Mouse (Mus musculus) stomach, embryonic 16.5 days (tissue): ENCODE measurements around the gene H2al1g. TPM values are rescaled to one million over a fixed set of nuclear protein-coding genes. Genes with fewer than 3 reads are reported as not detected.

Source experiments
- ATAC-seq: fragments of 200-750 bp; cut with Nextera tagmentation; 2 replicates; pipeline ENCODE4 v1.8.0; 2017; ENCODE audit warnings: moderate number of reproducible peaks, moderate TSS enrichment; ENCODE audit not compliant: insufficient read depth, low FRiP score
- H3K27ac ChIP-seq: fragments of 300-500 bp; sonication (generic); 2 replicates; pipeline ENCODE4 v1.5.1; 2014; ENCODE audit warnings: low read length
- H3K27me3 ChIP-seq: fragments of 300-500 bp; sonication (generic); 2 replicates; pipeline ENCODE4 v1.6.1; 2014; ENCODE audit warnings: low read length, control low read depth, mixed read lengths; ENCODE audit not compliant: control insufficient read depth, insufficient read depth
- H3K36me3 ChIP-seq: fragments of 300-500 bp; sonication (generic); 2 replicates; pipeline ENCODE4 v1.6.1; 2014; ENCODE audit warnings: low read length; ENCODE audit not compliant: control insufficient read depth, insufficient read depth
- H3K4me1 ChIP-seq: fragments of 300-500 bp; sonication (generic); 2 replicates; pipeline ENCODE4 v1.6.1; 2014; ENCODE audit warnings: low read length, control low read depth, mixed read lengths; ENCODE audit not compliant: control insufficient read depth, insufficient read depth
- H3K4me2 ChIP-seq: fragments of 300-500 bp; sonication (generic); 2 replicates; pipeline ENCODE4 v1.6.1; 2014; ENCODE audit warnings: low read depth, low read length, mixed read lengths
- H3K4me3 ChIP-seq: fragments of 300-500 bp; sonication (generic); replicated peaks from 2 replicates; pipeline ENCODE4 v1.5.1; 2014; ENCODE audit warnings: mild to moderate bottlenecking, low read length
- H3K9ac ChIP-seq: fragments of 300-500 bp; sonication (generic); 2 replicates; pipeline ENCODE4 v1.6.1; 2014; ENCODE audit warnings: low read length
- H3K9me3 ChIP-seq: fragments of 300-500 bp; sonication (generic); replicated peaks from 2 replicates; pipeline ENCODE4 v1.6.1; 2016; ENCODE audit warnings: low read length, control low read depth; ENCODE audit not compliant: control insufficient read depth
- WGBS: fragments of 180-500 bp; shearing (Covaris S2); extraction: QIAGEN DNeasy Blood & Tissue Kit; methylation state at CpG from one replicate; pipeline ENCODE4 v1.1.7; 2014; 5-methylcytosine and 5-hydroxymethylcytosine counted together
- polyA plus RNA-seq: library from polyadenylated mRNA; unstranded; fragments of >200 nt; fragmentation: Nextera tagmentation; extraction: Ambion mirVana; gene quantifications from 2 replicates; pipeline ENCODE4 v1.2.1, GENCODE M21; 2015

Gene H2al1g
- polyA plus RNA-seq, 1 experiment from 2014 or later: not detected

DNA sequence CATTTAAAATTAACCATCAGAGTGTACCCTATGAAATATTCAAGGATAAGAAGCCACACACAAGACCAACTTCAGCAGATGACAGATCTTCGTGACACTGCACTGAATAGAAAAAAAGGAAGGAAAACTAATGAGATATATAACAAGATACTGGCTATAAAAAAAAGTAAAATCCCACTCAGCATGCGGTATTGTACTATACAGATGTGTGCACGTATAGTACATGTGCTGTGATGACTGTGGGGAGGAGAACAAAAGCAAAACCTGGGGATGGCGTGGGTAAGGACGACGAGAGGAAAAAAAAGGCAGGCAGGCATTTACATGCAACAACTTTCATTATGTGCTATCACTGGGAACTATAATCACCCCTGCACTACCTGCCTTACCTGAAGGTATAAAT lies 42.8 kb downstream of the H2al1g start:
- Histone ChIP-seq H3K4me2 (no peak overlapping the region), H3K27me3 (peaks cover 11% of the 10 kb centered on the region; the same call in 1 of the 2 replicates), H3K4me3 (no peak overlapping the region), H3K27ac (no peak overlapping the region), H3K9me3 (no peaks in the 10 kb centered on the region), H3K9ac (no peak overlapping the region), H3K36me3 (no peaks in the 10 kb centered on the region), H3K4me1 (no peaks in the 10 kb centered on the region)
- no peak for ATAC-seq
- WGBS: 83% methylated on average over 6 of the region's 6 CpGs

DNA sequence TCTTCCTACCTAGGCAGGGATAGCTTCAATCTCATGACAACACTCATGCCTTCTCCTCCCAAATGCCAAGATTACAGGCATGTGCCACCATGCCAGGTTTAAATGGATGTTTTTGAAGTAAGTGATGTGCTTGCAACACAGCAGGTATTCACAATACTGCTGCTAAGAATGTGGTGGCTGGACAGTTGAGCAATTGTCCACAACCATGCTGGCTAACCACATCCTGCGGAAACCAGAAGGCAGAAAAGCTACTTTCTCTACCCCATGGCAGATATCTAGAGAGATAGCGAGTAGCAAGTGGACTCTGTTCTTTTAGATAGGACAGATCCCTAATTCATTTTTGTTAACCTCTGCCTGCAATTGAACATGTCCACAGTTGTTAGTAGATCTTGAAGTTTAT lies 43.2 kb downstream of the H2al1g start:
- 81% methylated on average over 2 of the region's 2 CpGs for WGBS

DNA sequence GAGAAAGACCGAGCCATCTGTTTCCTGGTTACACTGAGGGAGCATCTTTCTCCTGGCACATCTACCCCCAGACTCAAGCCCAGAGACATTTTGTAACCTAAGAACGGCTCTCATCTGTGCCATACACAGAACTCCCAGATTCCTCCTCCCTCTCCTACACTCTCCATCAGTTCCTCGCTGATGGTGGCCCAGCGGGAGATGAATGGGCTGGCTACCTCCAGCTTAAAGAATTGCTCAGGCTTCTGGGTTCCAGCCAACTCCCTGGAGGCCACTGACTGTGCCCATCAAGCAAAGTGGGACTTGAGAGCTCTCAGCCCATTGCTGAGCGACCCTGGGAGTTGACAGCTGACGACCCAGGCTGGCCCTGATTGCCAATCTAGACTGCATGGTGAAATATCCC lies 45.8 kb downstream of the H2al1g start:
- H3K9me3 ChIP-seq: no peaks in the 10 kb centered on the region
- no peak for ATAC-seq
- WGBS: 70% methylated on average over 6 of the region's 6 CpGs

More for the DNA sequence above, 43.2 kb downstream of the H2al1g start:
- Histone ChIP-seq H3K27ac (no peak overlapping the region), H3K4me1 (no peaks in the 10 kb centered on the region), H3K4me2 (no peak overlapping the region), H3K36me3 (no peaks in the 10 kb centered on the region), H3K9ac (no peak overlapping the region), H3K9me3 (no peaks in the 10 kb centered on the region), H3K4me3 (no peak overlapping the region), H3K27me3 (peaks cover 11% of the 10 kb centered on the region; the same call in 1 of the 2 replicates)
- no peak for ATAC-seq

DNA sequence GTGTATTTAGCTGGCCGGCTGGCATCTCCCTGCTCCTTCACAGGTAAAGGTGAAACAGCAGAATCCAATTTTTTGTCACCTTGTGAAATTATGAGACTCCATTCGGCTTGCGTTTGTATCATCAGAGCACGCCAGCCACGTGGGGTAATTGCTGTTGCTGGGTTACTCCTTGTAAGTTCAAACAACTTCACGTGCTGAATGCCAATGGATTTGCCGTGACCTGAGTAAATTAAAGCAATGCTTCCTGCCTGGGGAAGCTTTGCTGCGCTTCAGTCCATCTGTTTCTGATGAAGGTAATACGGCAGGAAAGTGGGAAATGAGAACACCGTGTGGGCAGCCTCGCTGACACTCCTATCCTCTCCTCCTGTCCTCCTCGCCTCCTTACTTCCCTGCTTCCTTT lies 47.1 kb downstream of the H2al1g start:
- no peak overlapping the region for H3K4me2 ChIP-seq
- 57% methylated on average over 12 of the region's 12 CpGs for WGBS
- no peak overlapping the region for H3K27ac ChIP-seq
- H3K27me3 ChIP-seq: peaks cover 12% of the 10 kb centered on the region; the same call in 1 of the 2 replicates
- ATAC-seq: no peak
- H3K4me3 ChIP-seq: no peak overlapping the region
- no peaks in the 10 kb centered on the region for H3K36me3 ChIP-seq
- no peaks in the 10 kb centered on the region for H3K9me3 ChIP-seq
- H3K4me1 ChIP-seq: no peaks in the 10 kb centered on the region
- H3K9ac ChIP-seq: no peak overlapping the region

More for the DNA sequence above, 45.8 kb downstream of the H2al1g start:
- Histone ChIP-seq H3K4me1 (no peaks in the 10 kb centered on the region), H3K9ac (no peak overlapping the region), H3K4me3 (no peak overlapping the region), H3K4me2 (no peak overlapping the region), H3K27me3 (peaks cover 11% of the 10 kb centered on the region; the same call in 1 of the 2 replicates), H3K27ac (no peak overlapping the region), H3K36me3 (no peaks in the 10 kb centered on the region)

Other genes with a start within 250 kb of the H2al1g start
- not detected in 2 replicates for gene H2al1a, start 19.0 kb upstream of the H2al1g start, polyA plus RNA-seq
- gene H2al1b, start 15.8 kb upstream of the H2al1g start, polyA plus RNA-seq: not detected in 2 replicates
- gene H2al1c, start 12.6 kb upstream of the H2al1g start, polyA plus RNA-seq: not detected in 2 replicates
- gene H2al1d, start 9.4 kb upstream of the H2al1g start, polyA plus RNA-seq: not detected in 2 replicates
- gene H2al1e, start 6.3 kb upstream of the H2al1g start, polyA plus RNA-seq: not detected in 2 replicates
- gene H2al1f, start 3.1 kb upstream of the H2al1g start, polyA plus RNA-seq: not detected in 2 replicates
- gene H2al1h, start 3.2 kb downstream of the H2al1g start, polyA plus RNA-seq: not detected in 2 replicates
- not detected in 2 replicates for gene H2al1i, start 6.4 kb downstream of the H2al1g start, polyA plus RNA-seq
- gene H2al1j, start 9.6 kb downstream of the H2al1g start, polyA plus RNA-seq: not detected in 2 replicates